Comparison of ENCODE assay signal across 21 mouse cellular contexts in the genomic region with DNA sequence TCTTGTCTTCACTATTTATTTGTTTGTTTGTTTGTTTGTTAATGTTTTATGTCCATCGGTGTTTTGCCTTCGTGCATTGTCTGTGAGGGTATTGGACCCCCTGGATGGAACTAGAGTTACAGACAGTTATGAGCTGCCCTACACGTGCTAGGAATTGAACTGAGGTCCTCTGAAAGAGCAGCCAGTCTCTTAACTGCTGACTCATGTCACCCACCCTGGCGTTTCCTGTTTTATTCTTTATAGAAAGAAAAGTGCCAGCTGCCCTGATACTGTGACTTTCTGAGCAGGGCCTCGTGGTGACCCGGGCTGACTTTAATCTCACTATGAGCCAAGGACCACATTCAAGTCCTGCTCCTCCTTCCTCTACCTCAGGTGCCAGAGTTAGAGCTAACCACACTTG. TPM values are rescaled to one million over a fixed set of nuclear protein-coding genes. Genes with fewer than 3 reads are reported as not detected.
"Had no signal": no experiment of that assay in that cellular context is flagged by ENCODE, and none has a peak within 500 bp of the region (broad histone marks: within the 10 kb centered on the region; RNA-seq: fewer than 3 reads in every experiment).

No protein-coding gene starts in this region.

- H3K4me2 ChIP-seq: limb, embryonic 15.5 days; midbrain, embryonic 12.5 days had no signal

- DNase-seq: kidney, adult 9 months; kidney, postnatal 36 days; layer of hippocampus, adult 9-11 months; layer of hippocampus, postnatal 36 days; lung, adult 18-20 months; right cerebral cortex, postnatal 25 days; thymus, adult 2 months; thymus, postnatal 4 days had no signal

- H3K27me3 ChIP-seq: limb, embryonic 15.5 days; midbrain, embryonic 12.5 days had no signal

- H3K9me3 ChIP-seq: limb, embryonic 15.5 days; midbrain, embryonic 12.5 days had no signal

- H3K4me3 ChIP-seq: limb, embryonic 15.5 days; midbrain, embryonic 12.5 days had no signal

- ATAC-seq: intestine, postnatal 0 days had no signal

- H3K4me1 ChIP-seq: limb, embryonic 15.5 days; midbrain, embryonic 12.5 days had no signal

- H3K27ac ChIP-seq: kidney, postnatal 0 days; limb, embryonic 15.5 days; liver, embryonic 14.5 days; midbrain, embryonic 12.5 days had no signal

- H3K9ac ChIP-seq: limb, embryonic 15.5 days; liver, embryonic 14.5 days; midbrain, embryonic 12.5 days had no signal

RNA-seq across cellular contexts. Expression of a gene that starts 6.3 kb away (rescaled TPM):
- total RNA-seq: layer of hippocampus, adult 18-20 months; layer of hippocampus, postnatal 36 days; left cerebral cortex, adult 8-10 months; left cerebral cortex, postnatal 25 days; megakaryocyte-erythroid progenitor cell, adult 5-6 weeks; midbrain, postnatal 0 days had no signal
- polyA plus RNA-seq: intestine, postnatal 0 days; kidney, postnatal 0 days; limb, embryonic 11.5 days; liver, embryonic 14.5 days; lung, embryonic 16.5 days; midbrain, embryonic 12.5 days; neural tube, embryonic 14.5 days had no signal

RNA-seq across cellular contexts. Expression of a gene that starts 45.0 kb away (rescaled TPM):
- total RNA-seq: layer of hippocampus, adult 18-20 months; layer of hippocampus, postnatal 36 days; megakaryocyte-erythroid progenitor cell, adult 5-6 weeks; midbrain, postnatal 0 days had no signal
- polyA plus RNA-seq: limb, embryonic 11.5 days; midbrain, embryonic 12.5 days; midbrain, postnatal 0 days; neural tube, embryonic 14.5 days had no signal
